Mouse (Mus musculus): ENCODE measurements at regions not wholly inside any gene's neighbourhood (a gene's known extent, or its start where the extent isn't known, plus 50 kb on each side); places are given as distances from the start of the nearest gene placed in this dataset.

- TF ChIP-seq CEBPB (IDR thresholded peaks at IDR 0.05; ENCODE audit: insufficient read depth, poor library complexity, severe bottlenecking) (no peak), POLR2A (IDR thresholded peaks at IDR 0.05; ENCODE audit: insufficient read length, low read depth) (no peak), POLR2AphosphoS2 (IDR thresholded peaks at IDR 0.05; ENCODE audit: insufficient read length, low read depth) (no peak), USF1 (IDR thresholded peaks at IDR 0.05; ENCODE audit: low read depth) (no peak), E2F4 (IDR thresholded peaks at IDR 0.05; ENCODE audit: insufficient read depth) (no peak)
These were observed 271.8 kb downstream of the Ddx10 start for GRCm38 (mm10) chr9:52976041-52976440.

Data from myocyte (in vitro differentiated cells).